Mouse (Mus musculus) gastrocnemius, adult 2 months (tissue): ENCODE data around the gene Col24a1. TPM values are rescaled to one million over a fixed set of nuclear protein-coding genes. Genes with fewer than 3 reads are reported as not detected.

Experiments
- DNase-seq: peaks from one replicate; pipeline ENCODE4 v3.0.0; 2022
- H3K27ac ChIP-seq: fragments of 200-600 bp; 2 replicates; pipeline ENCODE4 v1.8.1; 2022; ENCODE audit warnings: mild to moderate bottlenecking
- H3K4me3 ChIP-seq: fragments of 200-600 bp; 2 replicates; pipeline ENCODE4 v1.8.1; 2022; ENCODE audit warnings: mild to moderate bottlenecking, moderate library complexity
- CTCF ChIP-seq: fragments of 200-600 bp; IDR thresholded peaks from 2 replicates; pipeline ENCODE4 v1.8.1; 2022; ENCODE audit warnings: antibody characterized with exemption, mild to moderate bottlenecking, moderate library complexity
- intact Hi-C: fragments of 180-260 bp; cut with DNase I; formaldehyde crosslinking; loops from one replicate; pipeline ENCODE4 v1.15.1; 2025
- total RNA-seq, 2 experiments: library from RNA; stranded (reverse); gene quantifications; 2 replicates each; pipeline ENCODE4 v1.2.3; 2021

Gene Col24a1
- total RNA-seq, 2 experiments from 2014 or later = 1.8 to 2.4 TPM

DNA sequence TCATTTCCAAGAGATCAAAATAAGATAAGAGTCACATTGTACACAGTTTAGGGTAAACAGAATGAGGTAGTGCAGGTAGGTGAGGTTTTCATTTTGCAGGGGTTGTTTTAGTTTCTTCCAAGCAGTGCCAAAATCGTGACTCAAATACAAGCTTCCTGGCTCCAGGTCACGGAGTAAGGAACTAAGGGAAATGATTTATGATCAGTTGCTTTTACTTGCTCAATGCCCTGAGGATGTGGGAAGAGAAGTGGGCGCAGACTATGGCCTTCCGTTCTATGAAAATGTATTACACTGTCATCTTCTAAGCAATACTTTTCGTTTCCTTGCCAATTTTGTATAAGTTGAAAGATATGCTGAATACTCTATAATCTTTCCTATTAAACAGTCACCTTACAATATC, 13.0 kb downstream of the Col24a1 start:
- intact Hi-C loops = no loop called here
- no peak for DNase-seq
- no peak for TF ChIP-seq CTCF
- H3K4me3 ChIP-seq = no peak overlapping the region
- no peak overlapping the region for H3K27ac ChIP-seq

- DNase-seq = no peak
- Histone ChIP-seq H3K27ac (no peak overlapping the region), H3K4me3 (no peak overlapping the region)
- no peak for TF ChIP-seq CTCF
- intact Hi-C loops = no loop called here
Observed at GRCm38 (mm10) chr3:145307209-145307608, 14.9 kb downstream of the Col24a1 start.

DNA sequence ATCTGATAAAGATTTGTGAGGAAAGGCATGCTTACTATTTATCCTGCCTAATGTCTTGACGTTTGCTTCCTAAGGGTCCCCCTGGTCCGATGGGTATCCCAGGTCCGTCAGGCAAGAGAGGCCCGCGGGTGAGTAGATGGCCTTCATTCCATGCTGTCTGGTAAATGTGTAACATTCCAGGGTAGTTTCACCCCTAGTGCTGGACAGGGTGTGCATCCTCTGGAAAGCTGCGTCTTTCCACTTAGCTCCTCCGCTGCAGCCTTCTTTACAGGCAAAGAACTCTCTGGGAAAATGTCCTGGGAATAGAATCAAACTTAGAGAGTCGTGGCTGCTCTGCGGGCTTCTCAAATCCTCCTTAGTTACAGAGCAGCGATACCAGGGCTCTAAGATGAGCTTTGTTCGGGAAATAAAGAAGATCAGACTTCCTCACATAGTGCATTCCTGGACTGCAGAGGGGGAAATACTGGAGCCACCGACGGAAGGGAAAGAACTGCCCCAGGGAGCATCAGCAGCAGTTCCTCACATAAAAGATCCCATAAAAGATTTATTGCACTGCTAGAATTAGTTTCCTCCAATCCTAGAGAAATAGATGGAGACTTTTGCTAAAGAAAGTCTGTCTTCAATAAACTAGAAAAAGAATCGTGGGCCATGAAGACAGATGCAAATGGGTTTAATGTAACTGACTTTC, 28.5 kb downstream of the Col24a1 start:
- no peak overlapping the region for H3K27ac ChIP-seq
- intact Hi-C loops = no loop called here
- DNase-seq = no peak
- no peak for TF ChIP-seq CTCF
- H3K4me3 ChIP-seq = no peak overlapping the region

- TF ChIP-seq CTCF = no peak
- Histone ChIP-seq H3K4me3 (no peak overlapping the region), H3K27ac (no peak overlapping the region)
- intact Hi-C loops = no loop called here
- no peak for DNase-seq
Observed at GRCm38 (mm10) chr3:145325402-145325801, 33.1 kb downstream of the Col24a1 start.

GRCm38 (mm10) chr3:145331642-145332041, 39.4 kb downstream of the Col24a1 start:
- Histone ChIP-seq H3K27ac (peak overlapping the region; percentile 83), H3K4me3 (peak overlapping the region; percentile 49)
- no peak for DNase-seq
- intact Hi-C loops = loop anchor here (10.0 kb wide), 1 partner anchor 177 kb away; no protein-coding TSS in a partner anchor
- TF ChIP-seq CTCF = no peak

DNA sequence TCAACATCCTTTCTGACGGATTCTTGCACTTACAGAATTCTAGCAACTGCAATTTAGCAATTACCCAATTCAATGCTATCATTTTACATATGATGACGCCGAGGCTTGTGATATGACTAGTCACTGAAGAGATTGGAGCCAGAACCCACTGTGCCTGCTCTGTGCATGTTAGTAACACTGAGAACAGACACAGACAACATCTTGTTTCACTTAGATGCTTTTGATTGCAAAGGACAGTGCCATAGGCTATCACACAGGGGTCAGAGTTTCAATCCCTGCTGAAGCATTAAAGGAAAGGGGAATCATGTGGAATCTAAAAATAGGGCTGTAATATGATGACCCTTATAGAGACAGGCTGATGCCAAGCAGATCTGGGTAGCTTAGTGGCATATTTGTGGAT, 41.8 kb downstream of the Col24a1 start:
- no peak overlapping the region for H3K4me3 ChIP-seq
- intact Hi-C loops = loop anchor here (10.0 kb wide), 1 partner anchor 179 kb away; no protein-coding TSS in a partner anchor
- peak overlapping the region; percentile 53 for H3K27ac ChIP-seq
- no peak for DNase-seq
- TF ChIP-seq CTCF = no peak

GRCm38 (mm10) chr3:145337161-145337560, 44.9 kb downstream of the Col24a1 start:
- intact Hi-C loops = loop anchor here (10.0 kb wide), 1 partner anchor 182 kb away; no protein-coding TSS in a partner anchor
- no peak for DNase-seq
- Histone ChIP-seq H3K4me3 (no peak overlapping the region), H3K27ac (no peak overlapping the region)
- TF ChIP-seq CTCF = no peak

- DNase-seq = no peak
- H3K4me3 ChIP-seq = no peak overlapping the region
- no peak overlapping the region for H3K27ac ChIP-seq
- TF ChIP-seq CTCF = no peak
- intact Hi-C loops = loop anchor here (10.0 kb wide), 1 partner anchor 185 kb away; no protein-coding TSS in a partner anchor
Observed at GRCm38 (mm10) chr3:145339851-145340499, 47.7 kb downstream of the Col24a1 start.

DNA sequence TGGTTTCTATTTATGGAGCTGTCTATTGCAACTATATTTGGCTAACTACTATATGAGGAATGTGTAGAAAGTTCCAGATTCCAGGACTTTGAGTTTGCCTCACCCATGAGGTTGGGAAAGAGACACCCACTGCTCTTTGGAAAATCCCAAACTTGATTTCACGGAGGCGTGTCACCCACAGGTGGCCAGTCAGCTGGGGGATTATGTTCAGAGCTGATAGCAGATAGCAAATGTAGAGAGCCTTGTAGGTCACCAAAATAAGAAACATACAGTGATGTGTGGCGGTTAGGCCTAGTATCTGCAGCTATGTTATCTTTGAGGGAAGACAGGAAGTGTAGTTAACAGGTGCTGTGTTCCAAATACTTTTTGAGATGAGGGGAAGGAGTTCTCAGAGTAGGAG, 56.4 kb downstream of the Col24a1 start:
- intact Hi-C loops = no loop called here
- Histone ChIP-seq H3K27ac (no peak overlapping the region), H3K4me3 (no peak overlapping the region)
- TF ChIP-seq CTCF = no peak
- no peak for DNase-seq

DNA sequence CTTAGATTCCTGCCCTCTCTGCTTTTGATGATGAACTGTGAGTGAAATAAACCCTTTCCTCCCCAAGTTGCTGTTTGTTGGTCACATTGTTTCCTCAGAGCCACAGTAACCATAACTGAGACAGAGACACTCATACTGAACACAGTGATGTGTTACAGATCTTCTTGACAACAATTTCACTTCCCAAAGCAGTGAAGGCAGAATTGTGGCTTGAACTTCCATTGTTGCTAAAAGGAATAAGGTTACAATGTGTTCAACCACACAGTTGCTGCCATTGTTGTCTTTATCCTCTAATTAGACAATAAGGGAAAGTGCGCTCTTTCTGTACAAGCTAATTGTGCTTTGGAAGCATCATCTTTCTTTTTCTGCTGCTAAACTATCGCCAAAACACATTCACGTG, 61.7 kb downstream of the Col24a1 start:
- no peak for DNase-seq
- intact Hi-C loops = no loop called here
- Histone ChIP-seq H3K27ac (no peak overlapping the region), H3K4me3 (no peak overlapping the region)
- no peak for TF ChIP-seq CTCF

DNA sequence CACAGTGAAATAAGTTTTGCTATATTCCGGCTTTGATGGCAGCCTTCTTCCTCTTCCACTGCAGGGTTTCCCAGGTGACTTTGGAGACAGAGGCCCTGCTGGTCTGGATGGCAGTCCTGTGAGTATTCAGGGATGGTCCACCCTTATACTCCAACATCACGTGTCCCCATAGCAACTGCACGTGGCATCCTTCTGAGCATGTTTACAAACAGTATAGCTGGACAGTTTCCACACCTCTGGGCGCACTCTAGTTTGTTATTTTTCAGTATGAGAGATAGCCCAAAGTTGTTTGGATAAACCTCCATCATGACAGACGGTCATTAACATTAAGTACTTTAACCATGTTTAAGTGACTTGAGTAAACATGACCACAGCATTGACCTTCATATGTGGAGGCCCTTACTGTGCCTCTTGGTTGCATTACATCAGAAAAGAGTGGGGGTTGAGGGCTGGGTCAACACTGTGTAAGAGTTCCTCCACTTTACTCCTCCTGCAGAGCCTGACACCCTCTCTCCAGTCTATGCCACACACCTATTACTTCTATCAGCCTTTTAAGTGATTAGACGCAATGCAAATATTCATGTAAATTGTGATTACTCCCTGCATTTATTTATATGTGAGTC, 64.7 kb downstream of the Col24a1 start:
- H3K4me3 ChIP-seq = no peak overlapping the region
- DNase-seq = no peak
- intact Hi-C loops = no loop called here

GRCm38 (mm10) chr3:145365227-145365626, 73.0 kb downstream of the Col24a1 start:
- no peak for DNase-seq
- Histone ChIP-seq H3K4me3 (no peak overlapping the region), H3K27ac (no peak overlapping the region)
- TF ChIP-seq CTCF = peak; percentile 51
- intact Hi-C loops = no loop called here

More for the DNA sequence above, 64.7 kb downstream of the Col24a1 start:
- TF ChIP-seq CTCF = no peak
- no peak overlapping the region for H3K27ac ChIP-seq

DNA sequence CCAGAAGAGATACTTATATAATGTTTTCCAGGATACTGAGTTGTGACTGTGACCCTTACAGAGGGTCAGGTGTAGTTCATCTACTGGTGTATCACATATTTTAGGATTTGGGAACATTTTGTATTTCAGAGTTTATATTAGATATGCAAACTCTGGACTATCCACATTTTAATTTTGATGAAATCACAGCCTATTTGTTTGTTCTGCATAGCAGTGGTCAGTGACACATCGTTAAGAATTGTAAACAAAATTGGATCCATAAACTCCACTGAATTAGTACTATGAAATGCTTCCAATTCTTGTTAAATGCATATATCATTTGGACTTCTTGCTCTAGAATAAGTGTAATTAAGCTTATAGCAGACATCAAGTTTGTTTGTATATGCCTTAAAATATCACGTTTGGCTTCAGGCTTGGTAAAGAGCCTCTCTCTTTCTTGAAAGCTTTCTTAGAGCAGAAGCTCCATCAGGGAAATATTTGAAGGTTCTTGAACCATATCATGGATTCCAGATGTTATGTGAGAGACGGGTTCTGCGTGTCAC, 75.0 kb downstream of the Col24a1 start:
- no peak overlapping the region for H3K4me3 ChIP-seq
- intact Hi-C loops = no loop called here
- no peak overlapping the region for H3K27ac ChIP-seq
- TF ChIP-seq CTCF = no peak
- no peak for DNase-seq
